ENCODE assay signal across 37 mouse cellular contexts in the genomic region with DNA sequence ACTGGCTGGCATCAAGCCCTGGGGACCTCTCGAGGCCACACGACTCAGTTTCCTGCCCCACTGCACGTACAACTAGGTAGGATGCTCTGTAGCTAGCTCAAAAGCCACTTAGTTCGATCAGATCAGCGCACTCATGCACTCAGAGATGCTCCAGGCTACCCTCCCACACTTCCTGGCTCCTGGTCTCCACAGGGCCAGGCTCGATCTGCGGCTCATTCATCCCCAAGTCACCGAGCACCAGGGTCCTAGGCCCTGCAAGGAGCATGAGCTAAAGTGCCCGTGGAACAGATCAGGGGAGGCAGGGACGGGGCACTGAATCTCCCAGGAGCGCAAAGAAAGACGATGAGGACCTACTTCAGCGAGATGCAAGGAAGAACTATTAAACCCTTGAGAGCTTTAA. TPM values are rescaled to one million over a fixed set of nuclear protein-coding genes. Genes with fewer than 3 reads are reported as not detected.
"Had no signal": no experiment of that assay in that cellular context is flagged by ENCODE, and none has a peak within 500 bp of the region (broad histone marks: within the 10 kb centered on the region; RNA-seq: fewer than 3 reads in every experiment).

No protein-coding gene starts in this region.

- H3K9me3 ChIP-seq: embryonic facial prominence, embryonic 10.5 days; embryonic facial prominence, embryonic 12.5 days; embryonic facial prominence, embryonic 13.5 days; embryonic facial prominence, embryonic 15.5 days; forebrain, embryonic 10.5 days; forebrain, embryonic 12.5 days; forebrain, embryonic 13.5 days; forebrain, embryonic 15.5 days; heart, embryonic 10.5 days had no signal

- H3K27me3 ChIP-seq: embryonic facial prominence, embryonic 12.5 days; embryonic facial prominence, embryonic 15.5 days; forebrain, embryonic 13.5 days; forebrain, embryonic 15.5 days had no signal

- ATAC-seq: forebrain, embryonic 13.5 days; forebrain, embryonic 14.5 days; forebrain, embryonic 15.5 days; forebrain, embryonic 16.5 days; forebrain, postnatal 0 days had no signal

- DNase-seq: cerebellum, adult 2 months; cerebellum, adult 8-10 months; cerebellum, adult 9-10 months; cerebellum, postnatal 10 days; cerebellum, postnatal 14 days; cerebellum, postnatal 25 days; embryo, embryonic 11 days; forebrain, postnatal 0 days; gastrocnemius, adult 2 months; gastrocnemius, postnatal 10 days; gastrocnemius, postnatal 14 days; gastrocnemius, postnatal 25 days; gastrocnemius, postnatal 36 days; heart, adult 18-20 months; heart, adult 2 months had no signal

- H3K4me3 ChIP-seq: embryonic facial prominence, embryonic 10.5 days; embryonic facial prominence, embryonic 12.5 days; embryonic facial prominence, embryonic 13.5 days; embryonic facial prominence, embryonic 15.5 days; erythroblast, embryonic 14.5 days; forebrain, embryonic 10.5 days; forebrain, embryonic 12.5 days; forebrain, embryonic 13.5 days; forebrain, embryonic 15.5 days; gastrocnemius, adult 2 months; heart, adult 2 months; heart, embryonic 10.5 days had no signal

- H3K36me3 ChIP-seq: embryonic facial prominence, embryonic 10.5 days; embryonic facial prominence, embryonic 12.5 days; embryonic facial prominence, embryonic 13.5 days; embryonic facial prominence, embryonic 15.5 days; forebrain, embryonic 10.5 days; forebrain, embryonic 12.5 days; forebrain, embryonic 15.5 days; heart, embryonic 10.5 days had no signal

- H3K4me1 ChIP-seq: embryonic facial prominence, embryonic 12.5 days; embryonic facial prominence, embryonic 13.5 days; embryonic facial prominence, embryonic 15.5 days; forebrain, embryonic 13.5 days; forebrain, embryonic 15.5 days; heart, embryonic 10.5 days had no signal

RNA-seq across cellular contexts. Expression of gene Tmprss4, which starts 55.2 kb away (rescaled TPM):
- total RNA-seq: common myeloid progenitor, adult 5-6 weeks; forebrain, postnatal 0 days; gastrocnemius, adult 18-20 months; gastrocnemius, adult 2 months; gastrocnemius, adult 8-10 months; gastrocnemius, postnatal 10 days; gastrocnemius, postnatal 14 days; gastrocnemius, postnatal 25 days; gastrocnemius, postnatal 36 days; gastrocnemius, postnatal 4 days; granulocyte monocyte progenitor cell, adult 5-6 weeks; heart, adult 2 months; heart, adult 8-10 months had no signal
- polyA plus RNA-seq: embryonic facial prominence, embryonic 11.5 days; erythroblast, embryonic 14.5 days; forebrain, embryonic 11.5 days; forebrain, embryonic 13.5 days; forebrain, embryonic 14.5 days; forebrain, embryonic 15.5 days; forebrain, embryonic 16.5 days; forebrain, postnatal 0 days; heart, embryonic 10.5 days had no signal

RNA-seq across cellular contexts. Expression of gene Tmprss13, which starts 59.8 kb away (rescaled TPM):
- total RNA-seq: common myeloid progenitor, adult 5-6 weeks; forebrain, postnatal 0 days; granulocyte monocyte progenitor cell, adult 5-6 weeks had no signal
- polyA plus RNA-seq: cerebellum, adult 2 months; cortical plate, adult 2 months; erythroblast, embryonic 14.5 days; forebrain, embryonic 10.5 days; forebrain, embryonic 13.5 days; forebrain, embryonic 15.5 days; forebrain, embryonic 16.5 days; frontal cortex, adult 2 months had no signal
